ENCODE assay signal across 15 mouse cellular contexts in genomic region chr13:50975306-50975920, GRCm38 (mm10).
DNase-seq lines count a peak whose midpoint lies in the region; ATAC-seq and TF ChIP-seq lines count a peak whose summit lies in the region.
"Had no signal": no experiment of that assay in that cellular context is flagged by ENCODE, and none has a peak within 500 bp of the region (broad histone marks: within the 10 kb centered on the region; RNA-seq: fewer than 3 reads in every experiment).

No protein-coding gene starts in this region.

- no peak overlapping the region for H3K9ac ChIP-seq in limb, embryonic 12.5 days (replicated peaks)
- no peak overlapping the region for H3K9ac ChIP-seq in hindbrain, embryonic 13.5 days
- H3K9ac ChIP-seq: forebrain, embryonic 12.5 days; heart, embryonic 15.5 days; liver, embryonic 13.5 days had no signal

- H3K4me1 ChIP-seq in limb, embryonic 12.5 days (replicated peaks) = peaks cover 14% of the 10 kb centered on the region
- H3K4me1 ChIP-seq in hindbrain, embryonic 13.5 days (replicated peaks) = peaks cover 6% of the 10 kb centered on the region
- H3K4me1 ChIP-seq: forebrain, embryonic 12.5 days; heart, embryonic 15.5 days had no signal

- 31% methylated on average over 12 of the region's 12 CpGs for WGBS in limb, embryonic 12.5 days
- 78% methylated on average over 12 of the region's 12 CpGs for WGBS in hindbrain, embryonic 13.5 days

- H3K79me3 ChIP-seq in C2C12 (ENCODE audit: low read depth) = no peaks in the 10 kb centered on the region

- H3K79me2 ChIP-seq in C2C12 (ENCODE audit: control insufficient read depth, insufficient read depth) = no peaks in the 10 kb centered on the region

- peak; percentile 34 for DNase-seq in embryo, embryonic 11 days
- no peak for DNase-seq in embryo, embryonic 10.5 days (ENCODE audit: low spot score)
- peak; percentile 30 to 46 for DNase-seq in adrenal gland, postnatal 36 days
- DNase-seq in layer of hippocampus, postnatal 10 days (ENCODE audit: low spot score in 2 of 2) = no peak
- DNase-seq: cerebellum, adult 18-20 months; liver, embryonic 13.5 days had no signal

- H3K27me3 ChIP-seq in C2C12 (ENCODE audit: control insufficient read depth, insufficient read depth, insufficient read length) = no peaks in the 10 kb centered on the region
- no peaks in the 10 kb centered on the region for H3K27me3 ChIP-seq in limb, embryonic 12.5 days
- no peaks in the 10 kb centered on the region for H3K27me3 ChIP-seq in hindbrain, embryonic 13.5 days
- H3K27me3 ChIP-seq: forebrain, embryonic 12.5 days; heart, embryonic 15.5 days; liver, embryonic 13.5 days had no signal

- TF ChIP-seq CTCF in C2C12 (IDR thresholded peaks at IDR 0.05; ENCODE audit: control insufficient read depth, insufficient read depth, insufficient read length) = no peak

- H3ac ChIP-seq in C2C12 (ENCODE audit: control insufficient read depth, insufficient read length, low read depth) = no peak overlapping the region

- no peaks in the 10 kb centered on the region for H3K9me3 ChIP-seq in limb, embryonic 12.5 days
- H3K9me3 ChIP-seq in hindbrain, embryonic 13.5 days = no peaks in the 10 kb centered on the region
- H3K9me3 ChIP-seq: forebrain, embryonic 12.5 days; heart, embryonic 15.5 days; liver, embryonic 13.5 days had no signal

- H3K4me2 ChIP-seq in limb, embryonic 12.5 days = peak overlapping the region; percentile 24; the same call in 1 of the 2 replicates
- no peak overlapping the region for H3K4me2 ChIP-seq in hindbrain, embryonic 13.5 days
- H3K4me2 ChIP-seq: forebrain, embryonic 12.5 days; heart, embryonic 15.5 days; liver, embryonic 13.5 days; midbrain, embryonic 11.5 days had no signal

- no peak overlapping the region for H3K4me3 ChIP-seq in C2C12 (ENCODE audit: insufficient read depth, poor library complexity, severe bottlenecking)
- H3K4me3 ChIP-seq in limb, embryonic 12.5 days (replicated peaks) = no peak overlapping the region
- H3K4me3 ChIP-seq in hindbrain, embryonic 13.5 days = no peak overlapping the region
- H3K4me3 ChIP-seq: forebrain, embryonic 12.5 days; heart, embryonic 15.5 days; liver, embryonic 13.5 days had no signal

- 0 out of 2 replicates have a peak overlapping the region, but pooled peaks have one; percentile 0 for H3K27ac ChIP-seq in limb, embryonic 12.5 days
- no peak overlapping the region for H3K27ac ChIP-seq in hindbrain, embryonic 13.5 days
- H3K27ac ChIP-seq: forebrain, embryonic 12.5 days; heart, embryonic 15.5 days; liver, embryonic 13.5 days had no signal

- no peaks in the 10 kb centered on the region for H3K36me3 ChIP-seq in C2C12 (ENCODE audit: control insufficient read depth, insufficient read depth)
- H3K36me3 ChIP-seq in limb, embryonic 12.5 days = no peaks in the 10 kb centered on the region
- no peaks in the 10 kb centered on the region for H3K36me3 ChIP-seq in hindbrain, embryonic 13.5 days
- H3K36me3 ChIP-seq: forebrain, embryonic 12.5 days; heart, embryonic 15.5 days; liver, embryonic 13.5 days had no signal

- no peak for ATAC-seq in limb, embryonic 12.5 days (ENCODE audit: insufficient number of reproducible peaks, insufficient read depth, low FRiP score, low TSS enrichment, low read depth)
- no peak for ATAC-seq in hindbrain, embryonic 13.5 days (ENCODE audit: low FRiP score)
- no peak for ATAC-seq in megakaryocyte-erythroid progenitor cell, adult 5-6 weeks (replicated peaks; ENCODE audit: low FRiP score, low TSS enrichment, poor library complexity, severe bottlenecking)
- ATAC-seq: intestine, embryonic 16.5 days; lung, postnatal 0 days had no signal

TF ChIP-seq in C2C12, 6 proteins besides CTCF, POLR2A, EP300 and RAD21:
- TF ChIP-seq MYOG (IDR thresholded peaks at IDR 0.05; ENCODE audit: control insufficient read depth, extremely low read depth, insufficient read length) (no peak), MYOD1 (IDR thresholded peaks at IDR 0.05; ENCODE audit: control insufficient read depth, insufficient read length, low read depth) (peak; percentile 98)

Comparison
In these comparisons a context has a peak if more than half of its experiments do, and no peak if none do; other contexts are left out.
1. DNase-seq: peak in embryo, embryonic 11 days (single experiment) and adrenal gland, postnatal 36 days (2 of 2); none in embryo, embryonic 10.5 days (single experiment) and layer of hippocampus, postnatal 10 days (0 of 2).